Mouse (Mus musculus) left cerebral cortex, postnatal 4 days (tissue): Measurements from ENCODE around the gene Klhdc4. TPM values are rescaled to one million over a fixed set of nuclear protein-coding genes. Genes with fewer than 3 reads are reported as not detected.
A peak's percentile ranks its signal among the peaks of the same experiment; 100 is the strongest.

Experiments
- DNase-seq: peaks from one replicate; pipeline ENCODE4 v3.0.0-alpha.2; 2022
- intact Hi-C: fragments of 180-260 bp; cut with DNase I; formaldehyde crosslinking; loops from one replicate; pipeline ENCODE4 v1.15.1; 2025
- total RNA-seq, 2 experiments: library from RNA; stranded (reverse); gene quantifications; 2 replicates each; pipeline ENCODE4 v1.2.3; 2021

Gene Klhdc4
- 10 to 100 TPM; 39.7 to 45.2 TPM for total RNA-seq

- intact Hi-C loops, result no loop called here
- DNase-seq, result peak; percentile 86
Measured at GRCm38 (mm10) chr8:121829048-121829776, at the start of gene Klhdc4. Gene Klhdc4 (minus strand): TSS chr8:121829569.

- intact Hi-C loops, result no loop called here
- no peak for DNase-seq
Measured at GRCm38 (mm10) chr8:121877828-121878480, 48.6 kb upstream of the Klhdc4 start.

- intact Hi-C loops, result no loop called here
- no peak for DNase-seq
Measured at GRCm38 (mm10) chr8:121877212-121877611, 47.8 kb upstream of the Klhdc4 start.

GRCm38 (mm10) chr8:121875517-121875916, 46.1 kb upstream of the Klhdc4 start:
- no peak for DNase-seq
- intact Hi-C loops, result no loop called here

- intact Hi-C loops, result no loop called here
- no peak for DNase-seq
Measured at GRCm38 (mm10) chr8:121875045-121875444, 45.7 kb upstream of the Klhdc4 start.

GRCm38 (mm10) chr8:121874031-121874430, 44.7 kb upstream of the Klhdc4 start:
- intact Hi-C loops, result no loop called here
- DNase-seq, result no peak

GRCm38 (mm10) chr8:121871833-121872440, 42.6 kb upstream of the Klhdc4 start:
- no peak for DNase-seq
- intact Hi-C loops, result no loop called here

- no peak for DNase-seq
- intact Hi-C loops, result no loop called here
Measured at GRCm38 (mm10) chr8:121870190-121870589, 40.8 kb upstream of the Klhdc4 start.

GRCm38 (mm10) chr8:121868896-121869295, 39.5 kb upstream of the Klhdc4 start:
- intact Hi-C loops, result no loop called here
- DNase-seq, result no peak

- no peak for DNase-seq
- intact Hi-C loops, result no loop called here
Measured at GRCm38 (mm10) chr8:121868196-121868595, 38.8 kb upstream of the Klhdc4 start.

- no peak for DNase-seq
Measured at GRCm38 (mm10) chr8:121865356-121865755, 36.0 kb upstream of the Klhdc4 start.

GRCm38 (mm10) chr8:121861806-121862548, 32.6 kb upstream of the Klhdc4 start:
- DNase-seq, result peak; percentile 58
- intact Hi-C loops, result no loop called here

More at GRCm38 (mm10) chr8:121865356-121865755, 36.0 kb upstream of the Klhdc4 start:
- intact Hi-C loops, result no loop called here

GRCm38 (mm10) chr8:121861276-121861675, 31.9 kb upstream of the Klhdc4 start:
- intact Hi-C loops, result no loop called here

GRCm38 (mm10) chr8:121857747-121858146, 28.4 kb upstream of the Klhdc4 start:
- peak; percentile 76 for DNase-seq
- intact Hi-C loops, result no loop called here

More at GRCm38 (mm10) chr8:121861276-121861675, 31.9 kb upstream of the Klhdc4 start:
- no peak for DNase-seq

- intact Hi-C loops, result no loop called here
- peak; percentile 50 for DNase-seq
Measured at GRCm38 (mm10) chr8:121857331-121857730, 28.0 kb upstream of the Klhdc4 start.

GRCm38 (mm10) chr8:121856071-121856746, 26.8 kb upstream of the Klhdc4 start:
- DNase-seq, result no peak
- intact Hi-C loops, result no loop called here

GRCm38 (mm10) chr8:121853586-121853985, 24.2 kb upstream of the Klhdc4 start:
- intact Hi-C loops, result no loop called here
- no peak for DNase-seq

GRCm38 (mm10) chr8:121852464-121852863, 23.1 kb upstream of the Klhdc4 start:
- intact Hi-C loops, result no loop called here
- DNase-seq, result no peak

GRCm38 (mm10) chr8:121851716-121852115, 22.3 kb upstream of the Klhdc4 start:
- no peak for DNase-seq
- intact Hi-C loops, result loop anchor here (2.0 kb wide), 1 partner anchor 57 kb away; no protein-coding TSS in a partner anchor

- peak; percentile 98 for DNase-seq
Measured at GRCm38 (mm10) chr8:121850821-121851470, 21.6 kb upstream of the Klhdc4 start.

More at GRCm38 (mm10) chr8:121850821-121851470, 21.6 kb upstream of the Klhdc4 start:
- intact Hi-C loops, result loop anchor here (2.0 kb wide), 1 partner anchor 58 kb away; no protein-coding TSS in a partner anchor
